Mouse (Mus musculus) ES-Bruce4 (cell line): ENCODE results near the gene Zfc3h1. TPM values are rescaled to one million over a fixed set of nuclear protein-coding genes. Genes with fewer than 3 reads are reported as not detected.

Experiments
- H3K27ac ChIP-seq: 2 replicates; pipeline ENCODE4 v1.5.1; 2012; ENCODE audit warnings: low read length, inconsistent platforms; ENCODE audit not compliant: insufficient read depth
- H3K27me3 ChIP-seq: 2 replicates; pipeline ENCODE4 v1.6.1; 2012; ENCODE audit warnings: mild to moderate bottlenecking, low read length, inconsistent platforms; ENCODE audit not compliant: control insufficient read depth, poor library complexity, insufficient read depth, severe bottlenecking
- H3K36me3 ChIP-seq: 2 replicates; pipeline ENCODE4 v1.6.1; 2012; ENCODE audit warnings: inconsistent platforms, mild to moderate bottlenecking, low read length, moderate library complexity; ENCODE audit not compliant: control insufficient read depth, poor library complexity, insufficient read depth, severe bottlenecking
- H3K4me1 ChIP-seq: one replicate; pipeline ENCODE4 v1.8.1; 2011; ENCODE audit warnings: low read length; ENCODE audit not compliant: control insufficient read depth, insufficient read depth
- H3K4me3 ChIP-seq: 2 replicates; pipeline ENCODE4 v1.5.1; 2011; ENCODE audit warnings: low read depth, mild to moderate bottlenecking, low read length
- H3K9ac ChIP-seq: 2 replicates; pipeline ENCODE4 v1.6.1; 2012; ENCODE audit warnings: low read depth, mild to moderate bottlenecking, inconsistent platforms; ENCODE audit not compliant: poor library complexity, severe bottlenecking
- H3K9me3 ChIP-seq: replicated peaks from 2 replicates; pipeline ENCODE4 v1.6.1; 2012; ENCODE audit warnings: mild to moderate bottlenecking, low read length, inconsistent platforms; ENCODE audit not compliant: control insufficient read depth, poor library complexity, insufficient read depth, severe bottlenecking
- CTCF ChIP-seq: IDR thresholded peaks from one replicate; pipeline ENCODE4 v1.8.1; 2011; ENCODE audit warnings: low read depth, low read length
- EP300 ChIP-seq: IDR thresholded peaks from 2 replicates; pipeline ENCODE4 v1.6.1; 2011; ENCODE audit warnings: low read depth, low read length; ENCODE audit not compliant: insufficient read depth
- POLR2A ChIP-seq: IDR thresholded peaks from one replicate; pipeline ENCODE4 v1.8.1; 2011; ENCODE audit warnings: low read length; ENCODE audit not compliant: insufficient read depth
- polyA plus RNA-seq: library from polyadenylated mRNA; stranded (reverse); fragments of >200 nt; gene quantifications from 2 replicates; pipeline ENCODE4 v1.2.4, GENCODE M21; 2011; ENCODE audit warnings: low read depth; ENCODE audit not compliant: missing spikeins, insufficient read depth, insufficient read length

The Zfc3h1 gene
- 100 and 107 TPM in 2 replicates for polyA plus RNA-seq

DNA sequence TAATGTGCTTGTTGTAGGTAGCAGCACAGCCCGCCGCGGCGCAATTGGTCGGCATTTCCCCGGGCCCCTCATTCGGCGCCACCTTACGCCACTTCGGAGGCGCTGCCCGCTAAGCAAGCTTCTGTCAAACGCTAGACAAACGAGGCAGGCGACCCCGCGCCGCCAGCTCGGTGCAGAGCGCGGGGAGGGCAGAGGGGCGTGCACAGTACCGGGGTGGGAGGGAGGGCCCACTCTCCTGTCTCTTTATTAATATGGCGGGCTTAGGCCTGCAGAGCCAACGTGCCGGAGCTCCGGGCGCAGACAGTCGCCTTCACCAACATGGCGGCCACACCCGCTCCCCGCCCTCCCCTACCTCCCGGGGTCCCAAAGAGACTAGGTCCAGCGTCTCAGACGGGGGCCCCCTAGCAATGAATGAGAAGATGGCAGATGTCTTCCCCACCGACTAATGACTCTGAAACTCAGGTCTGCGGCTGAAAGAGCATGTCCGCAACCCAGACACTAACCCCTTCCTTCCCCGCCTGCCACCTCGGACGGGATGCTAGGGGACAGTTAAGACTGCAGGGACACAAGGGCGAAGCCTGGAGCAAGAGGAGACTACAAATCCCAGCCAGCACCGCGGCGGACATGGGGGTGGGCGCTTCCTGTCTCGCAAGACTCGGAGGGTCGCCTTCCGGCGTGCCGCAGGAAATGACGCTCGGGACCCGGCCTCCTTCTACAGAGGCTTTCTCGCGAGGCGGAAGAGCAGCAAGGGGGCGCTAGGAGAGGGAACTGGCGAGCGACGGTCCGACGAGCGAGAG, at the start of gene Zfc3h1, which contains the start of gene Thap2:
Zfc3h1 (plus strand) TSS at position 739 of the 797 bp plus-strand sequence.
Thap2 (minus strand) TSS at position 223 of the 797 bp plus-strand sequence.
- Histone ChIP-seq H3K4me1 (no peaks in the 10 kb centered on the region), H3K36me3 (peaks cover 14% of the 10 kb centered on the region)
- TF ChIP-seq EP300 (0 out of 2 replicates have a peak, but pooled peaks have one; percentile 32), POLR2A (peak; percentile 65), CTCF (peak; percentile 40)

DNA sequence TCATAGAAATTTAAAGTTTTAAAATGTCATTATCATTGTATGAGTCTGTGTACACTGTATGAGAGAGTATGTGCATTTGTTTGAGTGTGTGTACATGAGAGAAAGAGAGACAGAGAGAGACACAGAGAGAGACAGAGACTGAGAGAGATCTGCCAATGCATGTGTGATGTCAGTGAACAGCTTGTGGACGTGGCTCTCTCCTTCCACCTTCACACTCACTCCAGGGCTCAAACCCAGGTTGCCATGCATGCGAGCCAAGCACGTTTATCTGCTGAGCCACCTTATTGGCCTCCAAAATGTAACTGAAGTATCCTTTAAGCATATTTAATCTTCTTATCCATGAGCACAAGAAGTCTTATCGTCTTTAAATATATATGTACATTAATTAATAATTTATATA, 47.9 kb upstream of the Zfc3h1 start:
- no peaks in the 10 kb centered on the region for H3K27me3 ChIP-seq
- no peak overlapping the region for H3K9ac ChIP-seq
- H3K9me3 ChIP-seq: no peaks in the 10 kb centered on the region
- no peaks in the 10 kb centered on the region for H3K4me1 ChIP-seq
- no peak for TF ChIP-seq EP300
- no peak for TF ChIP-seq POLR2A
- no peak for TF ChIP-seq CTCF
- no peak overlapping the region for H3K27ac ChIP-seq
- peaks cover 2% of the 10 kb centered on the region; the same call in 1 of the 2 replicates for H3K36me3 ChIP-seq
- no peak overlapping the region for H3K4me3 ChIP-seq

More for the DNA sequence above, at the start of gene Zfc3h1, which contains the start of gene Thap2:
- Histone ChIP-seq H3K27ac (peak within 1 kb of the TSS; percentile 72; the same call in 1 of the 2 replicates), H3K9me3 (no peaks in the 10 kb centered on the region), H3K9ac (peak within 1 kb of the TSS; percentile 93), H3K4me3 (peak within 1 kb of the TSS; percentile 97), H3K27me3 (no peaks in the 10 kb centered on the region)

DNA sequence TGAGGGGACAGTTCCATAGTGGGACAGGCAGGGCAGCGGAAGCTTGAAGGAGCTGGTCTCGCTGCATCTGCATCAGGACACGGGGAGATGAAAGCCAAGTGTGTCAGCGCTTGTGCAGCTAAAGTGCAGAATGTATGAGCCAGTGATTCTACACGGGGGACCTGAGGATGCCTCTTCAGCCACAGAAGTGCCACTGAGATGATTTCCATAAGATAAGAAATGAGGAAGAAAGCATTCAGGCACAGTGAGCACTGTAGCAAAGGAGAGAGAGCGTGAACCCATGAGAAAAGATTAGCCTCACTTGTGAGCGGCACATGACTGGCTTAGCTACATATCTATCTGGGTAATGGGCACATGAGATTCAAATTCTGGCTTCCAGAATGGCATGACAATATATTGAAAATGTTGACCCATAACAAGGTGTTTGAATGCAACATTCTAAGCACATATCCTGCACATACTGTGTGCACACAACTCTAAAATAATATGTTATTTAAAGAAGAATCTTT, 44.9 kb upstream of the Zfc3h1 start:
- H3K27ac ChIP-seq: no peak overlapping the region
- H3K4me3 ChIP-seq: no peak overlapping the region
- H3K9me3 ChIP-seq: no peaks in the 10 kb centered on the region
- H3K9ac ChIP-seq: no peak overlapping the region
- peaks cover 6% of the 10 kb centered on the region; the same call in 1 of the 2 replicates for H3K36me3 ChIP-seq
- H3K4me1 ChIP-seq: peaks cover 1% of the 10 kb centered on the region
- no peaks in the 10 kb centered on the region for H3K27me3 ChIP-seq
- TF ChIP-seq POLR2A: no peak
- no peak for TF ChIP-seq EP300
- no peak for TF ChIP-seq CTCF

DNA sequence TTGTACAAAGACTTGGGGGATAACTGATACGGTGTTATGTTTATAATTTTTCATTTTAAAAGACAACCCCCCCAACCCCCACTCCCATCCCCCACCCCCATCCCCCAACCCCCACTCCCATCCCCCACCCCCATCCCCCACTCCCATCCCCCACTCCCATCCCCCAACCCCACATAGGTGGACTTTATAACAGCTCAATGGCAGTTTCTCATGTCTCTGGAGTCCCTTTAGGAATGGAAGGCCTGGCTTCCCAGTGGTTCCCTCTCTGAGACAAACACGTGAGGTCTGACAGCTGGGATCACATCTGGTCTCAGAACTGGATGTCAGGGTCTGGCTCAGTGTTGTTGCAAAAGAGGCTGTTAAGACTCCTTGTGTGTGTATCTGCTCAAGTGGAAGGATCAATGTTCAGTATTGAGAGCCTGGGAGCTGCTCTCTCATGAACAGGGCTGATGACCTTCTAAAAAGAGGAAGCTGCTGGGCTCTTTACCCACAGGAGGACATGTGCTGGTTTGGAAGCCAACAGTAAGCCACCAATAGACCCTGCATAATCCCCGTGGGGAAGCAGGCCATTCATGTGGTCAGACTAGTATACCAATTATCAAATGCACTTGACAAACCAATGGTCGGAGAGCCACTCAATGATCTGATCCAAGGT, 41.9 kb upstream of the Zfc3h1 start:
- TF ChIP-seq CTCF (no peak), EP300 (no peak), POLR2A (no peak)

DNA sequence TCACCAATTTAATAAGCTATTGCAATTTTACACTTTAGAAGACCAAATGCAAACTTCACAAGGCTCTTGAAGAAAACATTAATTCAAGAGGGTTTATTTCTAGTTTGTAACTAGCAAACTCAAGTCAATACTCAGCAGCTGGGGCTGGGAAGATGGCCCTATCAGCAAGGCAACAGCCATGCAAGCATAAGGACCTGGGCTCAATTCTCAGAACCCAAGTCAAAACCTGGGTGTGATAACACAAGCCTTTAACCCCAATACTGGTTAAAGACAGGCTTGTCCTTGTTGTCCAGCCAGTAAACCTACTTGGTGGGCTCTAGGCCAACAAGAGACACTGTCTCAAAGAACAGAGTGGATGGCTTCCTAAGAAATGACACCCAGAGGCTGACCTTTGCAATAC, 38.3 kb upstream of the Zfc3h1 start:
- H3K4me1 ChIP-seq: peaks cover 3% of the 10 kb centered on the region
- no peaks in the 10 kb centered on the region for H3K9me3 ChIP-seq
- H3K27me3 ChIP-seq: no peaks in the 10 kb centered on the region
- TF ChIP-seq CTCF (no peak), EP300 (no peak), POLR2A (no peak)
- no peak overlapping the region for H3K4me3 ChIP-seq
- no peak overlapping the region for H3K9ac ChIP-seq
- H3K27ac ChIP-seq: no peak overlapping the region
- H3K36me3 ChIP-seq: peaks cover 4% of the 10 kb centered on the region; the same call in 1 of the 2 replicates

More for the DNA sequence above, 41.9 kb upstream of the Zfc3h1 start:
- H3K4me3 ChIP-seq: no peak overlapping the region
- H3K9ac ChIP-seq: no peak overlapping the region
- H3K9me3 ChIP-seq: no peaks in the 10 kb centered on the region
- H3K4me1 ChIP-seq: peaks cover 1% of the 10 kb centered on the region
- no peak overlapping the region for H3K27ac ChIP-seq
- H3K36me3 ChIP-seq: peaks cover 6% of the 10 kb centered on the region; the same call in 1 of the 2 replicates
- H3K27me3 ChIP-seq: no peaks in the 10 kb centered on the region
